Mouse (Mus musculus): ENCODE data around the gene Tenm2. TPM values are rescaled to one million over a fixed set of nuclear protein-coding genes. Genes with fewer than 3 reads are reported as not detected.

The Tenm2 gene
- total RNA-seq, 2 experiments from 2014 or later, result 124 to 163 TPM

DNA sequence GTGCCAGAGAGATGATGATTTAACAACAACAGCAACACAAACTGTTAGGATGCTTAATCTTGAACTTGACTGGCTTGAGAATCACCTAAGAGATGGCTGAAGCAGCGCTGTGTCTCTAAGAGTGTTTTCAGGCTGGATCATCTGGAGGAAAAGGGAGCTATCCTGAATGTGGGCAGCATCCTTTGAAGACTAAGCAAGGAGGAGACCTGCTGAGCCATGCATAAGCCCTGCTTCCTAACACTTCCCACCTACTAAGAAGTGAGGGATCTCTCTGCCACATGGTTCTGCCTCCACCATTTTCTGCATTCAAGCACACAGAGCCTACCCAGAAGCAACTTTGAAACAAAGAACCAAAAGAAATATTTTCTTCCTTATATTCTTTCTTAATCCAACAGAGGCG, 532.9 kb downstream of the Tenm2 start:
- no peak for DNase-seq (ENCODE audit: extremely low spot score in 1 of 2, low spot score in 1 of 2)

DNA sequence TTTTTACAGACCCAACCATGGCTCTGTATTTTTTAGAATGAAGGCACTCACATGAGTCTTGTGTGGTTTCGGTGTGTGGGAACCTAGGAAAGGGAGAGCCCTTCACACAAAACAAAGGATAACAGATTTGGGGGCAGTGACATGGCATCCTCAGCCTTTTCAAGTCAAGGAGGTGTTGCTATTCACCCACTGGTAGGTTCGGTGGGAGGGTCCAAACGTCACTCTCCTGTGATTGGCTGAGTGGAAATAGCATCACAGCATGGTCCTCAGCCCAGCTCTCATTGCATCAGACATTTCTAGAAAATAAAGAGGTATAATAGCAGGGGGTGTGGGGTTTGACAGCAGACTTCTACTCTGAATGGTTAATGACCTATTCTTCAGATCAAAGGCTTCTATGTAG, 534.8 kb downstream of the Tenm2 start:
- DNase-seq (ENCODE audit: extremely low spot score in 1 of 2, low spot score in 1 of 2), result no peak

DNA sequence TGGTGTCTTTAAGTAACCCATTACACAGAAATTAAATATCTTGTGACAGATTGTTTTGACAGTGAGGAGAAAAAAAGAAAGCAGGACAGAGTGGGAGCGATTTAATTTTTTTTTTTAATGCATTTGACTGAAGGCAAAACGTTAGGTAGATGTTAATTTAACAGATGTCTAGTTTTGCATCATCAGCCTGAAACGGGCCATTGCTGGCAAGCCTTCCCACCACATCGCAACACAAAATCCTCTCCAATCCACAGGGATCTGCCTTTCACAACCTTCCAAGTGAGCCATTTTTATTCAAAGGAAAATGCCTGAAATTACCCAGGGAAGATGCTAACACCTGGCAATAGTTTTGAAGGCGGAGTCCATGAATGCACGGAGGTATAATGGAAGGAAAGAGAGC, 535.6 kb downstream of the Tenm2 start:
- DNase-seq (ENCODE audit: extremely low spot score in 1 of 2, low spot score in 1 of 2), result no peak

GRCm38 (mm10) chr11:36698268-36698667, 537.5 kb downstream of the Tenm2 start:
- DNase-seq (ENCODE audit: extremely low spot score in 1 of 2, low spot score in 1 of 2), result no peak

GRCm38 (mm10) chr11:36697816-36698215, 537.9 kb downstream of the Tenm2 start:
- no peak for DNase-seq (ENCODE audit: extremely low spot score in 1 of 2, low spot score in 1 of 2)

DNA sequence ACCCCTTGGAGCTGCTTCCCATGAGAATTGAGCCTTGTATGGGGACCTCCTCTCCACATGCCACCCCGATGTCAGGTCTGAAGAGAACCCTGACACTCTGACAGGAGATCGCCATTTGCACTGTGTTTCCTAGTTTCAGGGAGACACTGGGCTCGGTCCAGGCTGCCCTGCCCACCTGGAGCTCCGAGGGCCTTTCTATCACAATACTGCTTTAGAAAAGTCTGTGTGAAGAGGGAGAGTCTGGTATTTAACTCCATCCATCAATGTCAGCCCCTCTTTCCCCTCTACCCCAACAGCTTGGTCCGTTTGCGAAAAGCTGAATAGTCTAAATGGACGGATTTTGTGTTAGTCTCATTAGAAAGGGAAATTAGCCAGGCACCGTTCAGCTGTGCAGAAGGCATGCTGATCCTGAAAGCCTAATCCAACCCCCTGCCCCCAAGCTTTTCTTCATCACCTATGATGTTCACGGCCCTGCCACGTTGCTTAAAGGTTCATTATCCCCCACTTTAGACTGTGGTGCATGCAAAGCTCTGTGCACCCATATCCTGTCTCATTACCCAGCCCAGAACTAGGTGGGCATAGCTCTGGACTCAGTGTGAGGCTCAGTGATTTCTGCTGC, 538.6 kb downstream of the Tenm2 start:
- DNase-seq (ENCODE audit: extremely low spot score in 1 of 2, low spot score in 1 of 2), result no peak

DNA sequence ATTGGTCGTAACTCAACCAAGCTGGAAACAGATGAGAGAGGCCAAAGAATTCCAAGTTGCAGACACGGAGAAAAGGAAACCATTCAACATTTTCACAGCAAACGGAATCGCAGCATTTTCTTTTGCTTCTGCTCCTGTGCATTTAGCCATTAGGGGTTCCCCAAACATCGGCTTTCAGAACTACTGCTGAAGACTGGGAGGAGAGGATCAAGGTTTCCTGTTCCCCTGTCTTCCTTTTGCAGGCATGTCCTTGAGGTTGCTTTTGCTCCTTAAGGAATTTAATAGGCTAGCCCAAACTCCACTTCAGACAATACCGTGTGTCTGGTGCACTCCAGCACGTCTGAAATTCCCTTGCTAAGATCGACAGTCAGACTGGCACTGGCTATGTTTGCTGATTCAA, 541.0 kb downstream of the Tenm2 start:
- no peak for DNase-seq (ENCODE audit: extremely low spot score in 1 of 2, low spot score in 1 of 2)

GRCm38 (mm10) chr11:36692637-36693036, 543.1 kb downstream of the Tenm2 start:
- DNase-seq (ENCODE audit: extremely low spot score in 1 of 2, low spot score in 1 of 2), result no peak

DNA sequence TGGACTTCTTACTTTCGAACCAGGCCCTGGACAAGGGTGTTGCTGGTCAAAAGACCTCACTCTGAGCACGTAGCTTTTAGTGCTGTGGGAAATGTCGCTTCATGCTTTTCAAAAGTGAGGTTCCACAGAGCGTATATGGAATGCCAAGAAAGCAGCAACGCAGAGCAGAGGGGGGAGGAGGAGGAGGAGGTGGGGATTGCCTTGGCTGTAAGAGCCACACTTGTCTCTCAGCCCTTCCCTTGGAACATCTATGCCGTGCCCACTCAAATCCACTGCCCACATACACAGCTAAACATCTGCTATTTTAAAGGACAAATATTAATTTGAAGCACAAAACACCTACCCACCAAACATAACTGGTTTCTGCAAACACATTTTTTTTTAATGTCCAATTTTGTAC, 544.9 kb downstream of the Tenm2 start:
- DNase-seq (ENCODE audit: extremely low spot score in 1 of 2, low spot score in 1 of 2), result no peak

DNA sequence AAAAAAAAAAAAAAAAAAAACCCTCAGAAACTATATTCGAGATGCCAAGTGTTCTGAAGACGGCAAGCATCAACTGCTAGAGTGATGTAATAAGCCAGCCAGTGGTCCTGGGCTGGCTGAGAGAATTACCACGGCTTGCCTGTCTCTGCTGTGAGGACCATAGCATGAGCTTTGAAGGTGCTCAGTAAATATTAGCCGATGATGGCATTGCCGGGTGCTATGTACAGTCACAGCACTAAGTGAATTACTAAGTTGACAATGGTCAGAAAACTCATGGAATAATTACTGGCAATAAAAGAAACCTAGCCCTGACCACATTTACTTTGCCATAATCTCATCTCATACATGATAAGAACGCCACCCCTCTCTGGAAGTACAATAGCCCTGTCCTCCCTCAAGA, 549.5 kb downstream of the Tenm2 start:
- DNase-seq (ENCODE audit: extremely low spot score in 1 of 2, low spot score in 1 of 2), result no peak

- no peak for DNase-seq (ENCODE audit: extremely low spot score in 1 of 2, low spot score in 1 of 2)
Observed at GRCm38 (mm10) chr11:36679361-36679760, 556.4 kb downstream of the Tenm2 start.

GRCm38 (mm10) chr11:36678542-36678941, 557.2 kb downstream of the Tenm2 start:
- no peak for DNase-seq (ENCODE audit: extremely low spot score in 1 of 2, low spot score in 1 of 2)

DNA sequence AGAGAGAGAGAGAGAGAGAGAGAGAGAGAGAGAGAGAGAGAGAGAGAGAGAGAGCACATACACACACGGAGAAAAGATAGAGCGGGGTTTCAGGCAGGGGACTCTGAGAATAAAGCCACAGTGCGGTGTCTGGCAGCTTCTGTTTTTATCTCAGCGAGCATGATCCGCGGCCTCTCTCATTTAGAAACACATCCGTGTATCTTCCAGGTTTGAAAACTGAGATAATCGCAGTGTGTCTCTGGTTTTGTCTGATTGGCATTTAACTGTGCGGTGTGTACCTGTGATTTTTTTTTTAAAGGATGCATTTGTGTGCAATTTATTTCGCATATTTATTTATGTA, 557.7 kb downstream of the Tenm2 start:
- DNase-seq (ENCODE audit: extremely low spot score in 1 of 2, low spot score in 1 of 2), result no peak

DNA sequence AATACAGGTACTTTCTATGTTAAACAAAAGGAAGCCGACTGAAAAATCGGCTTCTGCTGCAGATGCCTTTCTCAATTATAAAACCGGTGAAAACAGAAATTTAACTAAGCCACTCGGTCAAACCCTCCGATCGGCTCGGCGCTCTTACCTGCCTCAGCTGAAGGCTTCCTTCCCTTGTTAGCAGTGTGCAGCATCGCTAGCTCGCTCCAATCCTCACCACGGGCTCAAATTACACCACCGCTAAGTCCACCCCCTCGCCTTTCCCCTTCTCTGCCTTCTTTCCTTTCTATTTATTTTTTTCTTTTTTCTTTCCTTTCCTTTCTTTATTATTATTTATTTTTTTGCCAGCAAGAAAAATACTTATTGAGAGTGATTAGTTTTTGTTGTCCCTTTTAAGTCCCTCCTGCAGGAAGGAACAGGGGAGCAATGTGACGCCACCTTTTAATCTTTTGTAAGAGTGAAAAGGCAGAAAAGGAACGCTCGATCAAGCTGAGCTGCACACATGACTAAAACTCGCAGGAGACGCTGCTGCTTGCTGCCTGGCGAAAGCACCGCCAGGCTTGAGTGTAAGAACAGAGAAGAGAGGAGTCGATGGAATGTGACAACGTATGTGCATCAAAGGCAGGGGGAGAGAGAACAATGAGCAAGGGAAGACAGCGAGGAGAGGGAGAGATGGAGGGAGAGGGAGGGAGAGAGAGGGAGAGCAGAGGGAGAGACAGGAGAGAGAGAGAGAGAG, 558.3 kb downstream of the Tenm2 start:
- peak; percentile 38 to 51 for DNase-seq (ENCODE audit: extremely low spot score in 1 of 2, low spot score in 1 of 2)

DNA sequence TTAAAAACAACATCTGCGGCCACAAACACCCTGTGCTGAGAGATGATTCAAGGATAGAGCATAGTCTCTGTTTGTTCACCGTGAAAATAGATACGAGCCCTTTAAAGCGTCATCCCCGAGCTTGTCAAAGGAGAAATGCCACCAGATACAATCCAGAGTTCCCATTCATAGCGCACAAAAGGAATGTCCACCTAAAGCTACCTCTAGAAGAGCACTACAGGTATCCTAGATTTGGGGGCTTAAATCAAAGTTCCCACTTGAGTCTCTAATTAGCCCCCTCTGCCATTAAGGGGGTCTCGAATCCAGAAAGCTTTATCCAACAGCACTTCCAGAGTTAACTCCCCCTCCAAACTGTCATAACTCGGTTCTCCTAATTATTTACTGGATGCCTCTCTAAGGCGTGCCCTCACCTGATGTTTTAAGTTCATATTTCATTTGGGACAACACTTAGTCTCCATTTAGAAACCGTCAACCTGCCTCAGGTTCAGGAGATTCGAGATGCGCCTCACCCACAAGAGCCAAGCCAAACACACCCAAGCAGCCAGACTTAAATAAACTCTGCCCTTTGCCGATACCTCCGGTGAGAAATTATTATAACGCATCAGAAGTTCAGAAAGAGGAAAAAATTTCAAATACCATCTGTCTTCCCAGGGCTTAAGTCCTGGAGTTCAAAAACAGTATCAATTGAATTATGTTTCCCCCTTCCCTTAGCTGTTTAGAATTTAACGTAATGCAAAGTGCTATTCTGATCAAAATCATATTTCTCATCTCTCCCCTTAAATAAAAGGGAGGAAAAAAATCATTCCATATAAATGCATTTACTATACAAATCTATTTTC, 559.1 kb downstream of the Tenm2 start:
- no peak for DNase-seq (ENCODE audit: extremely low spot score in 1 of 2, low spot score in 1 of 2)

DNA sequence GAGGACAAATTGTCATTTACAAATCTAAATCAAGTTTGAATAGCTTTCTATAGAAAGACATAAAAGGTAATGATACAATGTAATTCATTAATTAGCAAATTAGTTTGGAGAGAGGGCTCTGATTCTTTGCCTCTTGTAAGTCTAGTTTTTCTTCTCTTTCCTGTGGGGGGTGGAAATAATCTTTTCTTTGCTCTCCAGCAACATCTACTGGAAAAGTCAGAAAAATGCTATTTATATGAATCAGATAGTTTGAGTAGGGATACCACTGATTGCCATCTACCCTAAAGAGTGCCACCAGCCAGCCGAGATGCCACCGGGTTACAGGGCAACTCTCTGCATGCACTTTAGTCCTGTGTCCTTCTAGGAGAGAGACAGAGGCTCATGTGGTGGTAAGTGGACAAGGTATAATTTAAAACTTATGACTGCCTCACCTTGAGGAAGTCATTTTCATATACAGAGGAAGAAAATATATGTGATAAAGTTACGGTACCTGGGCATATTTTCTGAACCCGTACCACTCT, 560.8 kb downstream of the Tenm2 start:
- no peak for DNase-seq (ENCODE audit: extremely low spot score in 1 of 2, low spot score in 1 of 2)

- no peak for DNase-seq (ENCODE audit: extremely low spot score in 1 of 2, low spot score in 1 of 2)
Observed at GRCm38 (mm10) chr11:36674141-36674540, 561.6 kb downstream of the Tenm2 start.

GRCm38 (mm10) chr11:36671196-36671595, 564.6 kb downstream of the Tenm2 start:
- DNase-seq (ENCODE audit: extremely low spot score in 1 of 2, low spot score in 1 of 2), result no peak

DNA sequence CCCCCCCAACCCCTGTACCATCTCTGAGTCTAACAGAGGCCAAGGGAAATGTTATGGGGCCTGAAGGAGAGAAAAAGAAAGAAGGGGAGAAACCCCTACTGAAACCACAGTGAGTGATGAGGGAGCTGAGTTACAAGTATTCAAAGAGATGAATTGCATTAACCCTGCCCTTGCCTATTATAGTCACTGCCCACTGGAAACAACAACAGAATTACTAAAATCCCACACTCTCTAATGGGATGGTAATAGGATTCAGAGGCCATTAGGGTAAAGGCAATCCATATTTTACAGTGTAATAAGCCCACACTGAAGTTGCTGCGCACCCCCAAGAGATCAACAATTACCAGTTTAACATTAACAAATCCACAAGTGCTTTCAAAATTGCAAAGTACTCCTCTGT, 571.7 kb downstream of the Tenm2 start:
- no peak for DNase-seq (ENCODE audit: extremely low spot score in 1 of 2, low spot score in 1 of 2)

DNA sequence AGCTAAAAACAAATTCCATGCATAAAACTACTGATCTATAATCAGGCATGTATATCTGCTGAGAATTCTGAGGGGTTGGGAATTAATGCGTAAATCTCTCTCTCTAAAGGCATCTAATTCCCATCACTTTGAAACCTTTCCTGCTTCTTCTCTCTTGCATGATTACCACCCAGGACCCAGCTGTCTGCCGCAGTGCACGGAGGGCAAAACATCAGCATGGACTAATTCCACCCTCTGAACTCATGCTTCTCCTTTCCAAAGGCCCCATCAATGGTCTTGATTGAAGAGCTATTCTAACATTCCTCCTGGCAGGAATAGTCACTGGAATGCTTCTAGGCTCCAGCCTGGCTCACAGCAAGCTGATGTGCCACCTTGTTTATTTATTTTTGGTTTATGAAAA, 572.2 kb downstream of the Tenm2 start:
- no peak for DNase-seq (ENCODE audit: extremely low spot score in 1 of 2, low spot score in 1 of 2)

GRCm38 (mm10) chr11:36653656-36654323, 582.0 kb downstream of the Tenm2 start:
- DNase-seq (ENCODE audit: extremely low spot score in 1 of 2, low spot score in 1 of 2), result no peak
